Mouse (Mus musculus) hindbrain, postnatal 0 days (tissue): ENCODE data around the gene Dgkq. TPM values are rescaled to one million over a fixed set of nuclear protein-coding genes. Genes with fewer than 3 reads are reported as not detected.

Experiments used
- ATAC-seq: fragments of 200-750 bp; cut with Nextera tagmentation; 2 replicates; pipeline ENCODE4 v1.8.0; 2017; ENCODE audit warnings: mild to moderate bottlenecking, moderate TSS enrichment, moderate library complexity
- DNase-seq: peaks from one replicate; pipeline ENCODE4 v3.0.0-alpha.2; 2015; ENCODE audit warnings: low spot score
- H3K27ac ChIP-seq: fragments of 300-500 bp; sonication (generic); 2 replicates; pipeline ENCODE4 v1.5.1; 2014; ENCODE audit warnings: mild to moderate bottlenecking
- H3K27me3 ChIP-seq: fragments of 300-500 bp; sonication (generic); 2 replicates; pipeline ENCODE4 v1.6.1; 2014; ENCODE audit warnings: low read length, mixed read lengths; ENCODE audit not compliant: insufficient read depth
- H3K36me3 ChIP-seq: fragments of 300-500 bp; sonication (generic); 2 replicates; pipeline ENCODE4 v1.6.1; 2014; ENCODE audit warnings: low read length, mixed read lengths; ENCODE audit not compliant: insufficient read depth
- H3K4me1 ChIP-seq: fragments of 300-500 bp; sonication (generic); 2 replicates; pipeline ENCODE4 v1.6.1; 2014; ENCODE audit warnings: antibody characterized with exemption, low read length, mixed read lengths; ENCODE audit not compliant: insufficient read depth
- H3K4me2 ChIP-seq: fragments of 300-500 bp; sonication (generic); 2 replicates; pipeline ENCODE4 v1.6.1; 2014; ENCODE audit warnings: low read depth, mild to moderate bottlenecking, low read length, moderate library complexity, mixed read lengths
- H3K4me3 ChIP-seq: fragments of 300-500 bp; sonication (generic); 2 replicates; pipeline ENCODE4 v1.5.1; 2014; ENCODE audit warnings: low read length
- H3K9ac ChIP-seq: fragments of 300-500 bp; sonication (generic); replicated peaks from 2 replicates; pipeline ENCODE4 v1.6.1; 2014; ENCODE audit warnings: mild to moderate bottlenecking, low read length, moderate library complexity, mixed read lengths
- H3K9me3 ChIP-seq: fragments of 300-500 bp; sonication (generic); 2 replicates; pipeline ENCODE4 v1.6.1; 2016; ENCODE audit warnings: low read length, mixed read lengths
- CTCF ChIP-seq: IDR thresholded peaks from 2 replicates; pipeline ENCODE4 v1.5.1; 2016; ENCODE audit warnings: antibody characterized with exemption, control low read depth, low read depth
- WGBS: fragments of 180-500 bp; shearing (Covaris S2); extraction: QIAGEN DNeasy Blood & Tissue Kit; methylation state at CpG from one replicate; pipeline ENCODE4 v1.1.7; 2014; 5-methylcytosine and 5-hydroxymethylcytosine counted together
- polyA plus RNA-seq: library from polyadenylated mRNA; unstranded; fragments of >200 nt; fragmentation: Nextera tagmentation; extraction: Ambion mirVana; gene quantifications from 2 replicates; pipeline ENCODE4 v1.2.1, GENCODE M21; 2015
- total RNA-seq: library from RNA; depleted of rRNA; stranded (reverse); fragments of >200 nt; gene quantifications from 2 replicates; pipeline ENCODE4 v1.2.3, GENCODE M21; 2014

Dgkq gene
- total and polyA plus RNA-seq, 2 experiments from 2014 or later, result 19.3 to 64.4 TPM

DNA sequence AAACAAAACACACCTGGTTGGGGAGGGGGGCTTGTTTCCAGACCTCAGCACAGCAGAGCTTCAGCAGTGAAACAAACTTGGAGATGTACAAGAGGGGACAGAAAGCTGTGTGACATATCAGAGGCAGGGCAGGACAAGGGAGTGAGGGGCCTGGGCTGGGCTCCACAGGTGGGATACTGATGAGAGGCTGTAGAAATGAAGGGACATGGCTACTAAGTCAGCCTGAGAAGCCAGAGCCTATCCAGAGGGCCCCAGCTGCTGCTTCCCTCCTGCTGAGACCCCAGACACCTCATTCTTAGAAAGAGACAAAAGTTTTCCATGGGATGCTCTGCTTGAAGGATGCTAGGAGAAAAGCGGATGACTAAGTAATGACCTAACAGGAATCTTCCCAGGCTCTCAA is 10.9 kb downstream of the Dgkq start:
- no peak overlapping the region for H3K4me2 ChIP-seq
- no peak overlapping the region for H3K4me3 ChIP-seq
- no peaks in the 10 kb centered on the region for H3K27me3 ChIP-seq
- H3K9ac ChIP-seq, result no peak overlapping the region
- H3K4me1 ChIP-seq, result peaks cover 9% of the 10 kb centered on the region
- WGBS, result 81% methylated on average over 1 of the region's 1 CpGs
- no peaks in the 10 kb centered on the region for H3K9me3 ChIP-seq
- peaks cover 38% of the 10 kb centered on the region for H3K36me3 ChIP-seq
- no peak for DNase-seq
- no peak for TF ChIP-seq CTCF
- no peak overlapping the region for H3K27ac ChIP-seq
- ATAC-seq, result no peak

DNA sequence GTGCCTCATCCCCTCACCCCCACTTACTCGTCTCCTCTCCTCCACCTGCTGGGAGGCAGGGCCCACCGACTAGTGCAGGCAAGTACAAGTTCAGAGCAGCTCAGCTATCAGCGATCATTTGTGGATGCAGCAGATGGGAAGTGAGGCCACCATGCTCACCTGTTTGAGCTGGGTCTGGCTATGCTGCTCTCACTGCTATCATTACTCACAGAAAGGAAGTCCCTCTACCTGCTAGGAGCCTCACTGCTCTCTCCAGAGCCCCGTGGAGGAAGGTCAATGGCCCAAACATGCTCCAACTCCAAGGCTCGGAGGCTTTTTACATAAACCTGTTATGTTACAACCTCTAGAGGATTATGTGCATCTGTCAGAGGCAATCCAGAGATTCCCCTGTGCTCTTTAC is 12.1 kb downstream of the Dgkq start:
- H3K27ac ChIP-seq, result no peak overlapping the region
- H3K4me1 ChIP-seq, result peaks cover 9% of the 10 kb centered on the region
- ATAC-seq, result no peak
- no peak overlapping the region for H3K4me2 ChIP-seq
- 66% methylated on average over 5 of the region's 5 CpGs for WGBS
- TF ChIP-seq CTCF, result no peak
- no peaks in the 10 kb centered on the region for H3K9me3 ChIP-seq
- no peak overlapping the region for H3K9ac ChIP-seq
- H3K36me3 ChIP-seq, result peaks cover 48% of the 10 kb centered on the region
- H3K27me3 ChIP-seq, result no peaks in the 10 kb centered on the region
- no peak for DNase-seq
- no peak overlapping the region for H3K4me3 ChIP-seq

DNA sequence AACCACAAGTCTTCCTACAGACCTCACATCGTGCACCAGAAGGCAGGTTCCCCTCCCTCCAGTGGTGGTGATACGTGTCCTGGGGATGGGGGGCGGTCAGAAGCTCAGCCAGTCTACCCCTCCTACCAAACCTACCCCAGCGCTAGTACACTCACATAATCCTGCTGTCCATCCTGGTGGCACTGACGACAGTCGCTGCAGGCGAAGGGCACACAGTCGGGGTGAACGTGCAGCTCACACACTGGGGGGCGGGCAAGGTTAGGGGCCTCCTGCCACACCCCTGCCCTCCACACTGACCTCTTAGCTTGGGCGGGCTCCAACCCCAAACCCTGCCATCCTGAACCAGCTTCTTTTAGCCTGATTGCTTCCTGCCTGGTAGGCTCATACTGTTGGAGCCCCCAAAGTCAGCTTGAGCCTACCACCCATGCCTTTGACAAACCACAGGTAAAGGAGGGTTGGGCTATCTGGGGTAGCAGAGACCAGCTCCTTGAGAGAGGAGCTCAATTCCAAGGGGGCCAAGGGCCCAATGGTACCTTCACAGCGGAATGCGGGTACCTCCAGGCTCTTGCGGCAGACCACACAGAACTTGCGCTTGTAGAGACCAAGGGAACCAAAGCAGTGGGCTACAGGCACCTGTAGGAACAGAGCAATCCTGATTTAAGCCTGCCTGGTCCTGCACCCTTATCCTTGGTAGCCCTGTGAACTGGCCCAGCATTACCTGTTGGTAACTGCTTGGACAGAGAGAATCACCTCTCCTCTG is 13.4 kb downstream of the Dgkq start:
- H3K4me2 ChIP-seq, result no peak overlapping the region
- no peaks in the 10 kb centered on the region for H3K9me3 ChIP-seq
- TF ChIP-seq CTCF, result no peak
- ATAC-seq, result no peak
- peaks cover 48% of the 10 kb centered on the region for H3K36me3 ChIP-seq
- no peak for DNase-seq
- no peak overlapping the region for H3K4me3 ChIP-seq
- 95% methylated on average over 15 of the region's 15 CpGs for WGBS
- H3K4me1 ChIP-seq, result peaks cover 9% of the 10 kb centered on the region
- H3K27ac ChIP-seq, result no peak overlapping the region
- no peaks in the 10 kb centered on the region for H3K27me3 ChIP-seq
- H3K9ac ChIP-seq, result no peak overlapping the region

DNA sequence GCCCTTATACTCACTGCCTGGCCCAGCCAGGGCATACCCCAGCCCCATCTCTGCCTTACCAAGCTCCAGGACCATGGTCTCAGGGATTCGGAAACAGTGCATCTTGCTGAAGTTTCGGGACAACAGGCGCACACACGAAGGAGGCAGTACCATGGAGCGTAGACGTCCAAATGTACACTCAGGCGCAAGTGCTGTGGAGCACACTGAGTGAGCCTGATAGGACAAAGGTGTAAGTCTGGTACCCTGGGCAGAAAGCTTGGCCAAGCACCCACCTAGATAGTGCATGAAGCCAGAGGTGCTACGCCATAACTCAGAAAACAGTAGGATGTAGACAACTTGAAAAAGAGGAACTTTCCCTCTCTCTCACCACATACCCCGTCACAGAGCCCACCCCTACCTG is 14.1 kb downstream of the Dgkq start:
- peaks cover 48% of the 10 kb centered on the region for H3K36me3 ChIP-seq
- no peak for ATAC-seq
- 96% methylated on average over 9 of the region's 9 CpGs for WGBS

DNA sequence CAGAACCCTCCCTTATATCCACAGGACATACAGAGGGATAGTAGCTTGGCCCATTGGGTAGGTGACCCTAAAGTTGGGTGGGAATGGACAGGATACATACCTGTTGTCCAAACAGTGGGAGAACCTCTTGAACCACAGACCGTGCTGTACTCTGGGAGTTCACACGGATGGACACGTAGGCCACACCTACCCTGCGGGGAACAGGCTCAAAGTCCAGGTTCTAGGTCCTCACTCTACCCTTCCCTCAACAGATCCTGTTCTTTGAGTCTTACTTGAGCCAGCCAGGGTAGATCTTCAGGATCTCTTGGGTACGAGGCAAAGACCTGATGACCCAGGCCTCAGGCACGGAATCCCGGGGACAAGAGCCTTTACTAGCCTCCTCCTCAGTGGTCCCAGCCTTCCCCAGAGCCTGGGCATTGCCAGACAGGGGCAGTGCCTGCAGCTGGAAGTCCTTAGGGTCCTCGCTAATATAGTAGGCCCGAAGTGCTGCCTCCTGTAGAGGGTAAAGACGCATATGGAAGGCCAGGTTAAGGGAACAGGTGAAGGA is 15.0 kb downstream of the Dgkq start:
- ATAC-seq (no peak), DNase-seq (no peak)
- peaks cover 48% of the 10 kb centered on the region for H3K36me3 ChIP-seq
- no peak overlapping the region for H3K9ac ChIP-seq
- H3K4me3 ChIP-seq, result no peak overlapping the region
- WGBS, result 96% methylated on average over 10 of the region's 10 CpGs
- no peak for TF ChIP-seq CTCF
- 0 out of 2 replicates have a peak, but pooled peaks cover 2% of the 10 kb centered on the region for H3K4me1 ChIP-seq
- no peak overlapping the region for H3K27ac ChIP-seq
- no peak overlapping the region for H3K4me2 ChIP-seq
- no peaks in the 10 kb centered on the region for H3K27me3 ChIP-seq
- H3K9me3 ChIP-seq, result no peaks in the 10 kb centered on the region

More for the DNA sequence above, 14.1 kb downstream of the Dgkq start:
- H3K9ac ChIP-seq, result no peak overlapping the region
- no peak overlapping the region for H3K27ac ChIP-seq
- H3K4me2 ChIP-seq, result no peak overlapping the region
- peaks cover 9% of the 10 kb centered on the region; the same call in 1 of the 2 replicates for H3K4me1 ChIP-seq
- H3K27me3 ChIP-seq, result no peaks in the 10 kb centered on the region
- H3K9me3 ChIP-seq, result no peaks in the 10 kb centered on the region
- TF ChIP-seq CTCF, result no peak
- no peak overlapping the region for H3K4me3 ChIP-seq
- DNase-seq, result no peak

DNA sequence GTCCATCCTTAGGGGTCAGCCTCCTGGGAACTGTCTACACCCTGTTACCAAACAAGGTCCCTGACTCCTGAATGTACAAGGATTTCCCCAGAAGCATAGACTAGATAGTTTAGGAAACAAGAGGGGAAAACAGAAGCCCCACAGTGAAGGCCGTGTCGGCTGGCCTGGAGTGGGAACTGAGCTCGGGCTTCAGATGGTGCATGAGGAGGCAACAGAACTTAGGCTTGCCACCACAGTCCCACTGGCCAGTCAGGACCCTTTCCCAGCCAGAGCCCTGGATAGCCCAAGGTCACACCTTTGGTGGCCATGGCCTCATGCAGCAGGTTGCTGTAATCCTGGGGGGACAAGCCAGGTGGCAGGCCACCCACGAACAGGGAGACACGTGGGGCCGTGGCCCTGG is 16.1 kb downstream of the Dgkq start:
- WGBS, result 84% methylated on average over 6 of the region's 6 CpGs
- Histone ChIP-seq H3K4me2 (no peak overlapping the region), H3K9ac (no peak overlapping the region), H3K9me3 (no peaks in the 10 kb centered on the region), H3K4me3 (no peak overlapping the region), H3K4me1 (no peaks in the 10 kb centered on the region), H3K36me3 (peaks cover 57% of the 10 kb centered on the region), H3K27ac (no peak overlapping the region), H3K27me3 (no peaks in the 10 kb centered on the region)
- no peak for DNase-seq
- TF ChIP-seq CTCF, result no peak
- ATAC-seq, result no peak

DNA sequence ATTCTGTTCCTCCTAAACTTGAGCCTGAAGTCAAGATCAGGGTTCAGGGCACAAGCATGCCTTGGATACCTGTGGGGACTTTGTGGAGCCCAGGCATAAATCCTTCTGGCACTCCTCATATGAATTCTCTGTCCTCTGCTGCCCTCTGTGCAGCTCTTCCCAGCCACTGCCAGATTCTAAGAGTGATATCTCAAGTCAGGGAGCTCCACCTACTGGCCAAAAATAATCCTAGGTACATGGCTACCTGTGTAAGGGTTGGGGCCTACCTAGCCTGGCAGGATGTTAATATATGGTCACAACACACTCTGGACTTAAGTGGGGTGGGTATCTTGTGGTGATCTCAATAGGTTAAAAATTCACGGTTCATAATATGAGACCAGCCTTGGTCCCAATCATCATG is 17.6 kb downstream of the Dgkq start:
- Histone ChIP-seq H3K4me2 (no peak overlapping the region), H3K27ac (no peak overlapping the region), H3K4me1 (no peaks in the 10 kb centered on the region), H3K36me3 (peaks cover 59% of the 10 kb centered on the region), H3K9ac (no peak overlapping the region), H3K27me3 (no peaks in the 10 kb centered on the region), H3K4me3 (no peak overlapping the region), H3K9me3 (no peaks in the 10 kb centered on the region)
- peak; percentile 72 for ATAC-seq
- whole genome bisulfite sequencing, result 53% methylated on average over 1 of the region's 1 CpGs
- DNase-seq, result peak; percentile 87
- TF ChIP-seq CTCF, result peak; percentile 83
